Mouse (Mus musculus) lung, postnatal 0 days (tissue): Measurements from ENCODE around the gene Cdh6. TPM values are rescaled to one million over a fixed set of nuclear protein-coding genes. Genes with fewer than 3 reads are reported as not detected.

Experiments
- ATAC-seq: fragments of 200-750 bp; cut with Nextera tagmentation; 2 replicates; pipeline ENCODE4 v1.8.0; 2017; ENCODE audit warnings: moderate library complexity
- DNase-seq: peaks from one replicate; pipeline ENCODE4 v3.0.0-alpha.2; 2016; ENCODE audit warnings: low spot score
- H3K27ac ChIP-seq: fragments of 300-500 bp; sonication (generic); 2 replicates; pipeline ENCODE4 v1.5.1; 2014; ENCODE audit warnings: antibody characterized with exemption, mild to moderate bottlenecking, low read length, mixed read lengths
- H3K27me3 ChIP-seq: fragments of 300-500 bp; sonication (generic); replicated peaks from 2 replicates; pipeline ENCODE4 v1.6.1; 2014; ENCODE audit warnings: low read length, mixed read lengths; ENCODE audit not compliant: insufficient read depth
- H3K36me3 ChIP-seq: fragments of 300-500 bp; sonication (generic); 2 replicates; pipeline ENCODE4 v1.6.1; 2014; ENCODE audit warnings: low read length, mixed read lengths; ENCODE audit not compliant: insufficient read depth
- H3K4me1 ChIP-seq: fragments of 300-500 bp; sonication (generic); 2 replicates; pipeline ENCODE4 v1.6.1; 2014; ENCODE audit warnings: antibody characterized with exemption, low read depth, low read length, mixed read lengths; ENCODE audit not compliant: insufficient read depth
- H3K4me2 ChIP-seq: fragments of 300-500 bp; sonication (generic); replicated peaks from 2 replicates; pipeline ENCODE4 v1.6.1; 2014; ENCODE audit warnings: low read depth, mild to moderate bottlenecking, low read length, moderate library complexity, mixed read lengths
- H3K4me3 ChIP-seq: fragments of 300-500 bp; sonication (generic); 2 replicates; pipeline ENCODE4 v1.5.1; 2014; ENCODE audit warnings: low read depth, low read length
- H3K9ac ChIP-seq: fragments of 300-500 bp; sonication (generic); replicated peaks from 2 replicates; pipeline ENCODE4 v1.6.1; 2014; ENCODE audit warnings: low read depth, mild to moderate bottlenecking
- H3K9me3 ChIP-seq: fragments of 300-500 bp; sonication (generic); 2 replicates; pipeline ENCODE4 v1.6.1; 2016; ENCODE audit warnings: low read length, mixed read lengths
- CTCF ChIP-seq: IDR thresholded peaks from 2 replicates; pipeline ENCODE4 v1.5.1; 2016; ENCODE audit warnings: antibody characterized with exemption, mild to moderate bottlenecking
- EP300 ChIP-seq: IDR thresholded peaks from 2 replicates; pipeline ENCODE4 v1.6.1; 2016; ENCODE audit warnings: antibody characterized with exemption, mild to moderate bottlenecking, control low read depth
- WGBS: fragments of 180-500 bp; shearing (Covaris S2); extraction: QIAGEN DNeasy Blood & Tissue Kit; methylation state at CpG from one replicate; pipeline ENCODE4 v1.1.7; 2014; 5-methylcytosine and 5-hydroxymethylcytosine counted together
- polyA plus RNA-seq: library from polyadenylated mRNA; unstranded; fragments of >200 nt; fragmentation: Nextera tagmentation; extraction: Ambion mirVana; gene quantifications from 2 replicates; pipeline ENCODE4 v1.2.1, GENCODE M21; 2015

Cdh6 gene
- polyA plus RNA-seq, 1 experiment from 2014 or later = 0.51 TPM

GRCm38 (mm10) chr15:13057728-13058127 is 115.7 kb downstream of the Cdh6 start:
- ATAC-seq (no peak), DNase-seq (no peak)
- Histone ChIP-seq H3K27ac (no peak overlapping the region), H3K27me3 (no peaks in the 10 kb centered on the region), H3K36me3 (no peaks in the 10 kb centered on the region), H3K4me3 (no peak overlapping the region), H3K9ac (no peak overlapping the region), H3K4me2 (no peak overlapping the region), H3K9me3 (no peaks in the 10 kb centered on the region), H3K4me1 (no peaks in the 10 kb centered on the region)
- TF ChIP-seq EP300 (no peak), CTCF (no peak)
- 60% methylated on average over 5 of the region's 5 CpGs for WGBS

GRCm38 (mm10) chr15:13057302-13057701 is 116.2 kb downstream of the Cdh6 start:
- H3K27me3 ChIP-seq = no peaks in the 10 kb centered on the region
- H3K9me3 ChIP-seq = no peaks in the 10 kb centered on the region
- H3K9ac ChIP-seq = no peak overlapping the region
- no peak overlapping the region for H3K4me2 ChIP-seq
- H3K36me3 ChIP-seq = no peaks in the 10 kb centered on the region
- H3K4me3 ChIP-seq = no peak overlapping the region
- no peak overlapping the region for H3K27ac ChIP-seq
- TF ChIP-seq EP300 (no peak), CTCF (no peak)
- 93% methylated on average over 10 of the region's 10 CpGs for WGBS
- no peak for ATAC-seq
- DNase-seq = no peak
- H3K4me1 ChIP-seq = no peaks in the 10 kb centered on the region

- H3K9ac ChIP-seq = no peak overlapping the region
- no peak overlapping the region for H3K4me2 ChIP-seq
- no peak overlapping the region for H3K27ac ChIP-seq
- no peaks in the 10 kb centered on the region for H3K9me3 ChIP-seq
- H3K4me1 ChIP-seq = no peaks in the 10 kb centered on the region
- H3K4me3 ChIP-seq = no peak overlapping the region
- TF ChIP-seq CTCF (no peak), EP300 (no peak)
- ATAC-seq (no peak), DNase-seq (no peak)
- 61% methylated on average over 7 of the region's 7 CpGs for WGBS
- H3K27me3 ChIP-seq = no peaks in the 10 kb centered on the region
- H3K36me3 ChIP-seq = no peaks in the 10 kb centered on the region
Observed at GRCm38 (mm10) chr15:13047910-13048309, 125.6 kb downstream of the Cdh6 start.

GRCm38 (mm10) chr15:13034436-13034835 is 139.0 kb downstream of the Cdh6 start:
- Histone ChIP-seq H3K27ac (no peak overlapping the region), H3K4me2 (0 out of 2 replicates have a peak overlapping the region, but pooled peaks have one; percentile 1), H3K36me3 (no peaks in the 10 kb centered on the region), H3K4me1 (no peaks in the 10 kb centered on the region), H3K4me3 (no peak overlapping the region), H3K27me3 (no peaks in the 10 kb centered on the region), H3K9ac (no peak overlapping the region), H3K9me3 (no peaks in the 10 kb centered on the region)
- WGBS = 32% methylated on average over 16 of the region's 16 CpGs
- TF ChIP-seq CTCF (no peak), EP300 (no peak)
- no peak for ATAC-seq
- DNase-seq = no peak

GRCm38 (mm10) chr15:13030641-13031040 is 142.8 kb downstream of the Cdh6 start:
- 69% methylated on average over 2 of the region's 2 CpGs for WGBS
- Histone ChIP-seq H3K36me3 (no peaks in the 10 kb centered on the region), H3K4me2 (no peak overlapping the region), H3K4me3 (no peak overlapping the region), H3K9me3 (no peaks in the 10 kb centered on the region), H3K27ac (no peak overlapping the region), H3K27me3 (no peaks in the 10 kb centered on the region), H3K4me1 (no peaks in the 10 kb centered on the region), H3K9ac (no peak overlapping the region)
- no peak for ATAC-seq
- no peak for TF ChIP-seq CTCF
- no peak for TF ChIP-seq EP300
- DNase-seq = no peak

GRCm38 (mm10) chr15:13027513-13027912 is 146.0 kb downstream of the Cdh6 start:
- 58% methylated on average over 5 of the region's 5 CpGs for WGBS
- no peak for ATAC-seq
- H3K4me3 ChIP-seq = no peak overlapping the region
- no peaks in the 10 kb centered on the region for H3K27me3 ChIP-seq
- no peak for TF ChIP-seq EP300
- TF ChIP-seq CTCF = no peak
- H3K36me3 ChIP-seq = no peaks in the 10 kb centered on the region
- no peaks in the 10 kb centered on the region for H3K4me1 ChIP-seq
- DNase-seq = no peak
- no peaks in the 10 kb centered on the region for H3K9me3 ChIP-seq
- no peak overlapping the region for H3K27ac ChIP-seq
- H3K9ac ChIP-seq = no peak overlapping the region
- no peak overlapping the region for H3K4me2 ChIP-seq

- Histone ChIP-seq H3K4me3 (no peak overlapping the region), H3K9me3 (no peaks in the 10 kb centered on the region), H3K4me1 (no peaks in the 10 kb centered on the region), H3K27ac (no peak overlapping the region), H3K9ac (no peak overlapping the region), H3K27me3 (no peaks in the 10 kb centered on the region), H3K36me3 (no peaks in the 10 kb centered on the region), H3K4me2 (no peak overlapping the region)
- no peak for ATAC-seq
- TF ChIP-seq EP300 (no peak), CTCF (no peak)
- WGBS = 82% methylated on average over 2 of the region's 2 CpGs
- DNase-seq = no peak
Observed at GRCm38 (mm10) chr15:13016756-13017357, 156.6 kb downstream of the Cdh6 start.
